Mouse (Mus musculus) adrenal gland, adult 2 months (tissue): ENCODE measurements around the gene Iba57. TPM values are rescaled to one million over a fixed set of nuclear protein-coding genes. Genes with fewer than 3 reads are reported as not detected.
"Not testable (repeated sequence)": the region's sequence is repeated elsewhere in the genome, so short reads cannot be mapped to it uniquely, and the experiment has no call there.

Source experiments
- DNase-seq: peaks from one replicate; pipeline ENCODE4 v3.0.0; 2021
- long read RNA-seq: library from polyadenylated mRNA; stranded (forward); transcript quantifications from one replicate; pipeline ENCODE4 v2.0.0, GENCODE M21; 2021
- polyA plus RNA-seq: library from polyadenylated mRNA; depleted of rRNA; stranded (reverse); fragments of >200 nt; gene quantifications from 2 replicates; pipeline ENCODE4 v1.2.3, GENCODE M21; 2012; rRNA removed
- total RNA-seq, 2 experiments: library from RNA; stranded (reverse); gene quantifications; 2 replicates each; pipeline ENCODE4 v1.2.3; 2021

The Iba57 gene
- total RNA-seq (10 to 100 TPM; 16.5 to 21.9 TPM), polyA plus RNA-seq (15.5 and 16.0 TPM in 2 replicates)
- long read RNA-seq, full-length matches to known transcripts, result 17 of 28 reads
- long read RNA-seq, partial matches to known transcripts, result 8 of 28 reads
- long read RNA-seq, other reads (novel, unspliced or antisense), result 3 of 28 reads

DNA sequence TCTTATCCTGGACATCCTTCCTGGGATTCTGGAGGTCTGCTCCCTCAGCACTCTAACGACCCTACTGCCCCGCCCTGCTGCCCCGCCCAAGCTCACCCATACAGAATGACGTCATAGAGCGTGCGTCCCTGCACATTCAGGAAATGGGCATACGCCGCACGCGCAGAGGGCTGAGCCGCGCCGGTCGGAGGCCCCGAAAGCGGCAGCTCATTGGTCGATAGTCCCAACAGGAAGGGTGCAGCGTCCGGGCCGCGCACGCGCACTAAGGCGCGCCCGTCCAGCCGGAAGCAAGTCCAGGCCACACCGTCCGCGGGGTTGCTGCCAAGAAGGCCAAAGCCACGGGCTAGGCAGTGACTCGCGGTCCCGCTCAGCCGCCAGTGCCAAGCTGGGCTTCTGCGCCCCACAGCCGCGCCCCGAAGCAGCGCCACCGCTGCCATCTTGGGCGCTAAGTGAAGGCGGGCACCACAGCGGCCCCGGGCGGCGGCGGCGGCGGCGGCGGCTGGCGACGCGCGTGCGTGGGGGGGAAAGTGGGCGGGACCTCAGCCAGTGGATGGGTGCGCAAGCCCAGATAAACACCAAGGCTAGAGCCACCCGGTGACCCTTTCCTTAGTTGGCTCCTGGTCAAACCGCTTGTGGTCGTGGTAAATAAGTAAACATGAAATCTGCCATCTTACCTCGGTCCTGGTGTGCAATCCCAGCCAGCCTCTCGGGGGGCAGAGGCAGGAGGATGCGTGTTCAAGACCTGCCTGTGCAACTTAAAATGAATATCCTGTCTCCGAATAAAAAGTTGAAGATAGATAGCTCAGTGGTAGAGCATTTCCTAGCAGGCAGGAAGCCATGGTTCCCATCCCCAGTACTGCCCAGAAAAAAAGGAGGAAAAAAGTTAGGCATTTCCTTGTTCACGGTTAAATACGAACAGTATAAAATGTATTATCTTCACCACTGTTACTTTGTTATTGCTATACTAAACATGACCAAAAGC lies at the start of gene Iba57:
Gene Iba57 (minus strand): TSS at position 485 of the 982 bp plus-strand sequence.
- peak; percentile 99 for DNase-seq

DNA sequence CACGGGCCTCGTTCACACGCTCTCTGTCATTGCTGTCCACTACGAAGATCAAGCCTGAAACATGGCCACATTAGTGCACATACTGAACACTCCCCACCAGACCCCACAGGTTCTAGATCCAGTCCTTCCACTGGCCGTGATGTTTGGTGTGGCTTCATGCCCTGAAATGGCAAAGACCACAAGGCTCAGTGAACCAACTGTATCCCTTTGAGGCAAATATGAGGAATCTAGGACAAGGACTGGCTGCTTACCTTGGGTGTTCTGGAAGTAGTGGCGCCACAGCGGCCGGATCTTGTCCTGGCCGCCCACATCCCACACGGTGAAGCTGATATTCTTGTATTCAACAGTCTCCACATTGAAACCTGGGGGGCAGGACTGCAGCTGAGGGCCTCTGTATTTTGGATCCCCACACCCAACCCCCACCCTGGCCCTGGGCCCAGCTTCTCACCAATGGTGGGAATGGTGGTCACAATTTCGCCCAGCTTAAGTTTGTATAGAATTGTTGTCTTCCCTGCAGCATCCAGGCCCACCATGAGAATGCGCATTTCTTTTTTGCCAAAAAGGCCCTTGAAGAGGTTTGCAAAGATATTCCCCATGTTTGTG lies 49.5 kb upstream of the Iba57 start:
- DNase-seq, result no peak

DNA sequence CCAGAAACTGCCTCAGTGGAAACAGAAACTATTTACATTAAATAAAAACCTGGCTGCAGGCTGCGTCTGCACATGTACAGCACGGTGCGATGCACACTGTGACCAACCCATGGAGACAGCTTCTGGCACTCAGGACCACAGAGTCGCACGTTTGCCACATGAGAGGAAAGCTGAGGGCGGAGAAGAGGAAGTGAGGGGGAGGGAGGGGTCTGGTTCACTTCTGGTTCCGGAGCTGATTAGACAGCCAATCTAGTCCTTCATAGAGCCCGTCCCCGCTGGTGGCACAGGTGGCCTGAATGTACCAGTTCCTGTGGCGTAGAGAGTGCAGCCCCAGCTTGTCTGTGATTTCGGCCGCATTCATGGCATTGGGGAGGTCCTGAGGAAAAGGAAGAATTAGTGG lies 48.8 kb upstream of the Iba57 start:
- not testable (repeated sequence) for DNase-seq

DNA sequence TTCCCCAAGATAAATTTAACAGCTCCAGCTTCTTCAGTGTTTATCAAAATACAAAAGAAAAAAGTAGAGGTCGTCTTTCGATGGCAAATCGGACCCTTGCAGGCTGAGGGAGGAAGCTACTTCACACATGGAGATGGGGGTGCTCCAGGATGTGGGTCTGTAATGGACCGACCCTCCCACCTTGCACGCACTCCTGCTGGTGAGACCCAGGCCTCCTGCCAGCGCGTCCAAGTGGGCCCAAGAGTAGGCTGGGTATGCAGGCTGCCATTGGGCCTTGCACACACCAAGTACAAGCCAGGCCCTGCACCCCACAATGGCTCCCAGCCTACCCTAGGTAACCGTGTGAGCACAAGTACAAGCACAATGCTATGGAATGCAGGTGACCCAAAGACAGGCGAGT lies 48.0 kb upstream of the Iba57 start:
- DNase-seq, result not testable (repeated sequence)

DNA sequence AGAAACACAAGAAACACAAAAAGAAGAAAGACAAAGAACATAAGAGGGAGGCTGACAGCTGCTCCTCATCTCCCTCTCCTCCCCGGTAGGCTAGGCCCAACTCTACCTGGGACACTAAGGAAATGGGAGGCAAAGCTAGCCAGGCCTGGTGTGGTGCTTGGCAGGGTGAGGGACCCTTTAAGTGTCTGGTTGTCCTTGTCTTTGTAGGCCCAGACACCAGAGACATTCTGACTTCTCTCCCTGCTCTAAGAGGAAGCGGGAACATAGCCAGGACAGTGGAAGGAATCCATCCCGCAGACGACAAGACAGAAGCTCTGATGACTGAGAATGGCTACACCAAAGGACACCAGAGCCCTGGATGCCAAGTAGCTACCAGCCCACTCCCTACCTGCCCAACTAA lies 46.5 kb upstream of the Iba57 start:
- DNase-seq, result no peak

DNA sequence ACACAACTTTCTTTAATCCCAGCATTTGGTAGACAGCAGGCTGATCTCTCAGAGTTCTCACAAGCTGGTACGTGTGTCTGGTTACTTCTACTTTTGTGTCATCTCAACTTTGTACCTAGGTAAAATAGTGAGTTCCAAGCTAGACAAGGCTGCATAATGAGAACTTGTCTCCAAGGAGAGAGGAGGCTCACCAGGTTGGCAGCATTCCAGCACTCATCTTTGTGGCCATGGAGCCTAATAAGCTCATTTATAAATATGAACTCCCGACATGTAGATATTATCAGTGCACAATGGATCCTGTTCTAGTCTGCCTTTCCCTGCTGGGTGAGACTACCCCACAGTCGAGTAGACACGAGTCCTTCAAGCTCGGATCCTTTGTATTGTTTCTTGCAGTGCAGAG lies 46.0 kb upstream of the Iba57 start:
- no peak for DNase-seq

DNA sequence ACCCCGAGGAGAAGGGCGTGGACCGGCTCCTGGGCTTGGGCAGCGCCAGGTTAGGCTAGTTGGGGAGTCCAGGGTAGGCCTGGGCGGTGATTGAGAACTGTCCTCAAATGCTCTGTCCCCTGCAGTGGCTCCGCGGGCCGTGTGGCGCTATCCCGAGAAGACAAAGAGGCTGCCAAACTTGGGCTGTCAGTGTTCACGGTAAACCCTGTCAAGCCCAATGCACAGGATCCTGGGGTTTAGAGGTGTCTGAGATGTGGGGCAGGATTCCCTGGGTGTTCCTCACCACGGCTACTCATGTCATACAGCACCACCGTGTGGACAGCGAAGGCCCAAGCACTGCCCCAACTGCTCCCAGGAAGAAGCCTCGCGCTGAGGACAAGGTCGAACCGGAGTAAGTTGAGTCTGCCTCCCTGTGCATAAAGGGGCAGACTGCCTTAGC lies 45.5 kb upstream of the Iba57 start:
- DNase-seq, result peak; percentile 89

DNA sequence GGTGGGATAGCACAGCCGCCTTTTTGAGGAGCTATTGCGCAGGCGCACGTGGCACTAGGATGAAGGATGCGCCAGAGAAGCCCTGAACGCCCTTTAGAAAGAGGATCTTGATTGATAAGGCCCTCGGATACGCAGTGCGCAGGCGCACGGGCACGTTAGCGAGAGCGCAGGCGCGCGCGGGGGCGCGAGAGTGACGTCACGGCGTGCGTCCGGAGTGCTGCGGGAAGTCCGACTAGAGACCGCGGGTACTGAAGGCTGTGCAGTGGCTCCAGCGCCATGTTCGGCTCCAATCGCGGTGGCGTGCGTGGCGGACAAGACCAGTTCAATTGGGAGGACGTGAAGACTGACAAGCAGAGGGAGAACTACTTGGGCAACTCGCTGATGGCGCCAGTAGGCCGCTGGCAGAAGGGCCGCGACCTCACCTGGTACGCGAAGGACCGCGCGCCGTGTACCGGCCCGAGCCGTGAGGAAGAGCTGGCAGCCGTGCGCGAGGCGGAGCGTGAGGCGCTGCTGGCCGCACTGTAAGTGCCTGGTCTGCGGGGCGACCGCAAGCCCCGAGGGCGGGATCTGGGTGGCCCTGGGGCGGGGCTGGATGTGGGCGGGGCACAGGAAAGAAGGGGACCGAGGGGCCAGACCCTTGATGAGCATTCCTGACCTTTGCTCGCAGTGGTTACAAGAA lies 44.8 kb upstream of the Iba57 start, which contains the start of gene 2310033P09Rik:
Gene 2310033P09Rik (plus strand): TSS at position 169 of the 679 bp plus-strand sequence.
- DNase-seq, result peak; percentile 95

DNA sequence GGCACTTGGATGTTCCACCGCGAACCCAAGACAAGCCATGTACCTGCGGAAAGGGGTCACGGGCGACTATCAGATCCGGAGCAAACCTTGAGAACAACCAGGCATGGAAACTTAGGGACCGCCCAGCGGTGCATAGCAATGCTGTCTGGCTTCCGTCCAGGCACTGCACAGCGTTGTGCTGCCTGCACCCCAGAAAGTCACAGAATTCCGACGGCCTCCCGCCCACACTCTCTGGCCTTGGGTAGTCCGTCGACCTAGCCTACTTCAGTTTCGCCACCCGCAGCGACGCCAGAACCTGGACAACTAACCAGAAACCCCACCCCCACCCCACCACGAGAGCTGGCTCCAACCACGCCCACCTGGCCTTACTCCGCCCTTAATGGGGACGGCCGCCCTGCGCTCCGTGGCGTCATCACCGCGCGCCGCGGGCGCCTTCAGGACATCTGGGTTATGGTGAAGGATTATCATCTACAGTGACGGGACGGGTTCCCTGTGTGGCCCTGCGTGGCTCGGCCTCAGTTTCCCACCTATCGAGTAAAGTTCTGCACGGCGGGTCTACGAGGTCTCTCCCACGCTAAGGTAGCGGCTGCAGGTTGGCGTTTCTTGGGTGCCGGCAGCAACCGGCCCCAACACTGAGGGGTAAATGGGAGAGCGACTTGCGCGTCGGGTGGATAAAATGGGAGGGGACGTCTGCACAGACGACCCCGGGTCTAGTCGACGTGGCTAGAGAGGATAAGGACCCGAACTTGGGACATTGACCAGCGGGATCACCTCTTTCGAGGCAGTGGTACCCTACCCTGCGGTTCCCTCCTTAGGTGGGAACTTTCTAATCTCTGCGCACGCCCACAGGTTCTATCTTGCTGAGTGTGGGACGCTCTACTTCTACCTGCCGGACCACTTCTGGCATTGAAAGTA lies 38.8 kb upstream of the Iba57 start, which contains the start of gene Mrpl55:
Gene Mrpl55 (plus strand): TSS at position 406 of the 915 bp plus-strand sequence.
- DNase-seq, result peak; percentile 95

DNA sequence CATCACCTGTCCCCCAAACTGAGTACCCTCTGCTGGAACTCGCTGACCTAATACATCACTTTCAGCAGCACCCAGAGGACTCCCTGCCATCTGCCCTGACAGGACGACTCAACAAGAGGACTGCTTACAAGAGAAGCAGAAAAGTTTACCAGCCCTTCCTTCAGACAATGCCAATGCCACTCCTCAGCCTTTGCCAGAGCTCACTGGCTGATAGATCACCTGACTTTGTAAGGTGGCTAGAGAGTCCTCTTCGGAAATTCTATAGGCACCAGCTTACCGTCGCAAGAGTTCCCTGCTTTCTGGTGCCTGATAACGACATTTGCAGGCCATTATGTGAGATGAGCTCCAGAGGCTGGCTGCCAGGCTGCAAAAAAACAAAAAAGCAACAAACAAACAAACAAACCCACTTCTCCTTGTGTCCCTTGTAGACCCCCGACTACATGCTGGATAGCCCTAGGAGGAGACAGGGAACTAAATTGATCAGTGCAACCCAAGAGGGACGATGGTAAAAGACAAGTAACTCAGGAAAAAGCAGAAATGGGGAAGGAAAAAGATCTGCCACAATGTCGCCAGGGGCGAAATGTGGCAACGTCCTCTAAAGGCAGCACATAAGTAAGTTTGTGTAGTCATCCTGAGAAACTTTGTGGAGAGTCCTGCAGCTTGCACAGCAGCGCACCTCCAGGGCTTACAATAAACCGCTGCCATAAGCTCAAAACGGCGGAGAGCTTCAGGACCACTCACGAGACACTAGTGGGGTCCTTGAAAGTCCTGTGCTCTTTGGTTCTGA lies 37.9 kb upstream of the Iba57 start:
- no peak for DNase-seq

DNA sequence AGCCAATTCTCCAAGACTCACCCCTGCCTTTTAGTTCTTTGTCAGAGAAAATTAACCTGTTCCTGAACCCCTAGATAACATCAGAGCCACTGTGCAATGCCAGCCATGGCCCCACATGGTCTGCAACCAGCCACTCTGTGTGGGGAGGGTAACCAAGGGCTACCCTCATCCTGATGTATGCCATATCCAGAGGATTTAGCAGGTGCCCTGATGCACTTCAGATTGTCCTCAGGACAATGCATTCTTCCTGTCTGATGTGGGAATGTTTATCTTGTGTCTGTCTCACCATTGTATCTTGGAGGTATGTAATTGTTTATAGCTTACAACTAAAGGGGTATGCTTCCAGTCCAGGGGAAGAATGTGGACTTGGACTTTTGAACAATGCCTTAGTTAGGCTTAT lies 32.7 kb upstream of the Iba57 start:
- no peak for DNase-seq

DNA sequence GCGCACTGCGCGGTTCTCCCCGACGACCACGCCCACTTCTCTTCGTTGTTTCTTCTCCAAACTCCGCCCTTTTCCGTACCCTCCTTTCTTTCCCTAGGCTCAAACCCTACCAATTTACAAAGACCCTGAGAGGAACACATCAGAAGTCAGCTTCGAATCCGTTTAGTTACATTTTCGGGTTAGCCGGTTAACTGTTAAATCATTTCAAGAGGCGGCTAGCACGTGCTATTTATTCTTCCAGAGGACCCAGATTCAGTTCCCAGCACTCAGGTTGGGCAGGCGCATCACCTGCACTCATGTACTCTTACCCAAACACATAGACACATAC lies 28.5 kb upstream of the Iba57 start, which contains the start of gene Guk1:
Gene Guk1 (minus strand): TSS at position 154 of the 328 bp plus-strand sequence.
- DNase-seq, result no peak

DNA sequence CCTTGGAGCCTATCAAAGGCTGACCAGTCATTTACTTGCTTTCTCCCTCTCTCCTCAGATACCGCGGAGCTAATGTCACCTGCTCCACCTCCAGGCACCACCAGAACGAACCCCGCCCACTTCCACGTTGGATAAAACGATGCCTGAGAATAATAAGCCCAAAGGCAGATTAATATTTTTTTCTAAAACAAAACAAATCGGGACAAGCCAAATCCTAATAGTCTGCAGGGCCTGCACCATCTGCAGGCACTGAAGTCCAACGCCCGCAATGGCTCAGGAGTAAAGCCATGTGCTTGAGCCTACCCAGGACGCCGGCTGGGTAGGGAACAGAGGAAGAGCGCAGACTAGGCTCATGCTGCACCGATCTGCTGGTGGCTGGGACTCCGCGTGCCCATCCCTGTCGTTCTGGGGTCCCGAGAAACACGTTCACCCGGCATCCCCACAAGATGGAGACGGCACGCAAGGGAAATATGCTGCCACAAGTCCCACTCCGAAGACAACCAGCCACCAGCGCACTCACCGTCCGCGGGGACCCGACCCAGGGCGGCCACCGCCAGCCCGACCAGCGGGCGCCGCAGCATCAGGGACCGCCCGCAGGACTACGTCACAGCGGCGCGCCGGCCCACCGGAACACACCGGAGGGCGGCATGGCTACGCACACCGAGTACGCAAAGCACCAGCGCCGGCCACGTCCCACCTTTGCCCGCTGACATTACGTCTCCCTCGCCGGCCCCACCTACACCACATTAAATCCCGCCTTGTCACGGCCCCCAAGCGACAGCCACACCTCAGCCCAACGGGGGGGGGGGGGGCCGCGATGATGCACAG lies 27.9 kb upstream of the Iba57 start:
- DNase-seq, result peak; percentile 95

DNA sequence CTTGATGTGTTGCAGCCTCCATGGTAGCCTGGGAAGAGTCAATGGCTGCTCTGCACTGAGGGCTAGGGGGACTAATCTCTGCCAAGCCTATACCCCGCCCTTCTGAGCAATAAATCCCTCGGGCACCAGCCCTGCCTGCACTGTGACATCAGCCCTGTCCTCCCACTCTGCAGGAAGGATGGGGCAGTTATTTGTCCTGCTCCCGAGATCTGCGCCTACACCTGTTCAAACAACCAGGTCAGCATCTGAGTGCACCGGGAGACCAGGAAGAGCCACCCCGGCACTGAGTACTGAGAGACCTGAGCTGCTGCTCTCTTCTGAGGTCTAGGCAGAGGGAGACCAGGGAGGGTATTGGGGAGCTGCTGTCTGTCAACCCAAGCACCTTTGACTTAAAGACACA lies 24.2 kb upstream of the Iba57 start:
- DNase-seq, result no peak

DNA sequence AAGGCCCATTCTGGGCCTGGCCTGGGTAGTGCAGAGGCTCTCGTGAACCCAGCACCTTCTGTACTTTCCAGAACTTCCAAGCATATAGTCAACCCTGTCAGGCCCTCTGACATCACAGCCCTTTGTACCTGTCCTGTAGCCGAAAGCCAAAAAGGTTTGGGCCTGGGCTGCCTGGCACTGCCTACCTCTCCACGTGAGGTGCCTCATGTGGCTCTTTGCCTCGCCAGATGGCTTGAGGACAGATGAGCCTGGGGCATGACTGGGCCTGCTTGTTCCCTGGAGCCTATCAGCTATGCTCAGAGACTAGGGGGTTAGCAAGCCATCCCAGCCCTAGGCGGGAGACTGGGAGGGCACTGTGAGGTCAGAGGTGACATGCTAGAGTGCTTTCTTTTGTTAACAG lies 22.0 kb upstream of the Iba57 start:
- DNase-seq, result no peak

DNA sequence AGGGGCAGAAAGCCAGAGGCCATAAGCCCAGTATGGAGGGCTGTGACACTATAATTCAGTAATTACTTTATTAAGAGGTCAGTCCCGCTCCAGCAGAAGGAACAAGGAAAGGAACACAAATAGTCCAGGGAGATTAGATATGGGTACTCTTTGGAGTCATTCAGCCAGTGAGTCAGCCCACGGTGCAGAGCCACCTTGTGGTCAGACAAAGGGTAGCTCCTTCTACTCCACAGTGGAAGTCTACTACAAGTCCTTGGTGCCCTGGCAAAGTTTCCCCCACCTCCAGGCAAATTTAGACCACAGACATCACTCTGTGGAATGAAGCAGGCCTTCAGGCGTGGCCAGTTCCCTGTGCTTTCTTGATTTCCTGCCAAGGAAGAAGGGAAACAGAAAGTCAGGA lies 20.3 kb upstream of the Iba57 start:
- DNase-seq, result peak; percentile 68

DNA sequence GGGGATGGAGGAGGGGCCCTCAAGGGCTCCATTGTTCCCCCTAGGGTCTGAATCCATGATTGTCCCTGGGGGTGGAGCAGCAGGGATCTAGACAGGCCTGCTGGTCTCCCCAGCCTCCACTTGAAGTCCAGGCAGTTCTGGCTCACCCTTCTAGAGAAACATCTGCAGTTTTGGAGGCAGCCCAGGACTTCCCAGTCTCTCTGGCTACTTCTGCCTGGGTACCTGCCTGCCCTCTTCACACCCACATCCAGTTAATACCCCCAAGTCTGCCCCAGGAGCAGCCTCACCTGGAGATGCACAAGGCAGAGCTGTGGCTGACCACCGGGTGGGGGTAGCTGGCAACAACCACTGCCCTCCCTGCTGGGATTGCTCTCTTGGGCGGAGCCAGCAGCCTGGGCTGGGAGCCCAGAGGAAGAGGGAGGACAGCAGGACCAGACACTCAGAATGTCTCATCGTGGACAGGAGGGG lies 19.4 kb upstream of the Iba57 start, which contains the start of gene Gjc2:
Gene Gjc2 (minus strand): TSS at position 350 of the 468 bp plus-strand sequence.
- peak; percentile 80 for DNase-seq

DNA sequence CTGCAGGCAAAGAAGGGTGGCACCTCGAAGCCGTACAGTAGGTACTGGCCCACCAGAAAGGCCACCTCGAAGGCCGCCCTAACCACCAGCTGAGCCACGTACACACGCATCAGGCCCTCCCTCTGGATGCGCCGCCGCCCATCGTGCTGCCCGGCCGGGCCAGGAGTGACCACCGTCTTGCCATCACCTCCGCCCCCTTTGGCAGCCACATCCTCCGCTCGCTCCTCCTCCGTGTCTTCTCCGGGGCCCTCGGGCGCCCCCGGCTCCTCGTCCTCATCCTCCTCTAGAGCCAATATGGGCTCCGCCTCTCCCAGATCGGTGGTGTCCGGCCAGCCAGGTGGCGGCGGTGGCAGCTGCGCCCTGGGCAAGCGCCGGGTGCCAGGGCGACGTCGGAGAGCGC lies 13.4 kb upstream of the Iba57 start:
- DNase-seq, result no peak

DNA sequence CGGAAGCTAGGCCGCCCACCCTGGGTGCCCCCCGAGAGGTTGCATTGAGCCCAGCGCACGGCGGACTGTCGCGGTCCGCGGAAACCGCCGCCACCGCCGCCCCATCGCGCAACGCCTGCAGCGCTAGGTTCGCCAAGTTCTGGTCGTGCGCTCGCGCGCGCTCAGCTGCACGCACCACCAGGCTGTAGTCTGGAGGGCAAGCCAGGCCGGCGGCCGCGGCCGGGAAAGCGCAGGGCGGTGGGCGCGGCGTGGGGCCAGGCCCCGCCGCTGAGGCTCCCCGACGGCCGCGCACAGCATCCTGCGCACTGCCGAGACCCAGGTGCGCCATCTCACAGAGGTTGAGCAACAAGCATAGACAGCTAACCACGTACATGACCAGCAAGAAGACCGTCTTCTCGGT lies 12.9 kb upstream of the Iba57 start:
- DNase-seq, result no peak
